In the genomic region with DNA sequence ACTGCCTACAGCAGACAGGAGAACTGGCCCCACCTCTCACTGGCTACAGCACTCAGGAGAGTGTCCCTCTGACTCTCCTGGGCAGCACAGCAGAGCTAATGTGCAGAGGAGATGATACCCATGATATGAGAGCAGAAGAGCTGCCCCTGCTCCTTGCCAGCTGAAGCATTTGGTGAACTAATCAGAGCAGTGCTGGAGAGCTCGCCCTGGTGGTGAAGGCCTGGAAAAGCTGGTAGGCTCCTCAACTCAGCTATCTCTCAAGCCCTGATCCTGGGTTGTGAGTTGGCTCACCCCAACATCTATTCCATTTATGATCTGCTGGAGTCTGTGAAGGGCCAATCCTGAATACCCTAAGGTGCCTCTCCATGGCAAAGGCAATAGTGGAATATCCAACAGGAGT, we compare ENCODE assay signal across 30 mouse cellular contexts.
DNase-seq lines count a peak whose midpoint lies in the region; ATAC-seq and TF ChIP-seq lines count a peak whose summit lies in the region.
"Had no signal": no experiment of that assay in that cellular context is flagged by ENCODE, and none has a peak within 500 bp of the region (broad histone marks: within the 10 kb centered on the region; RNA-seq: fewer than 3 reads in every experiment).

No protein-coding gene starts in this region.

- H3K4me2 ChIP-seq in liver, postnatal 0 days (ENCODE audit: low read depth, low read length): no peak overlapping the region
- H3K4me2 ChIP-seq: embryonic facial prominence, embryonic 12.5 days; embryonic facial prominence, embryonic 15.5 days; forebrain, embryonic 13.5 days; heart, embryonic 13.5 days; hindbrain, embryonic 14.5 days had no signal

- H3K27me3 ChIP-seq in liver, postnatal 0 days (ENCODE audit: insufficient read depth, low read length): no peaks in the 10 kb centered on the region
- H3K27me3 ChIP-seq in forebrain, embryonic 10.5 days (ENCODE audit: poor library complexity, severe bottlenecking): no peaks in the 10 kb centered on the region
- H3K27me3 ChIP-seq: CH12.LX; embryonic facial prominence, embryonic 12.5 days; embryonic facial prominence, embryonic 15.5 days; forebrain, embryonic 13.5 days; heart, embryonic 13.5 days had no signal

- H3K9me3 ChIP-seq in liver, postnatal 0 days (ENCODE audit: low read length): no peaks in the 10 kb centered on the region
- H3K9me3 ChIP-seq in forebrain, embryonic 10.5 days: no peaks in the 10 kb centered on the region
- H3K9me3 ChIP-seq: embryonic facial prominence, embryonic 12.5 days; embryonic facial prominence, embryonic 15.5 days; forebrain, embryonic 13.5 days; G1E; heart, embryonic 10.5 days; heart, embryonic 13.5 days had no signal

- no peaks in the 10 kb centered on the region for H3K4me1 ChIP-seq in liver, postnatal 0 days (ENCODE audit: insufficient read depth)
- no peaks in the 10 kb centered on the region for H3K4me1 ChIP-seq in forebrain, embryonic 10.5 days
- H3K4me1 ChIP-seq: embryonic facial prominence, embryonic 12.5 days; embryonic facial prominence, embryonic 15.5 days; forebrain, embryonic 13.5 days; heart, embryonic 10.5 days; heart, embryonic 13.5 days had no signal

- no peaks in the 10 kb centered on the region for H3K36me3 ChIP-seq in liver, postnatal 0 days (replicated peaks; ENCODE audit: insufficient read depth, low read length)
- no peaks in the 10 kb centered on the region for H3K36me3 ChIP-seq in forebrain, embryonic 10.5 days (replicated peaks)
- H3K36me3 ChIP-seq: embryonic facial prominence, embryonic 12.5 days; embryonic facial prominence, embryonic 15.5 days; G1E; heart, embryonic 10.5 days; heart, embryonic 13.5 days had no signal

- no peak for ATAC-seq in liver, postnatal 0 days
- ATAC-seq: activated CD4-positive, CD25-positive, alpha-beta regulatory T cell, adult 4 months; forebrain, embryonic 13.5 days; forebrain, embryonic 16.5 days; hindbrain, postnatal 0 days; inflammation-experienced regulatory T-cells, adult 6 months; intestine, embryonic 16.5 days had no signal

- H3K27ac ChIP-seq in liver, postnatal 0 days (ENCODE audit: low read depth): no peak overlapping the region
- H3K27ac ChIP-seq in forebrain, embryonic 10.5 days: no peak overlapping the region
- H3K27ac ChIP-seq: embryonic facial prominence, embryonic 12.5 days; embryonic facial prominence, embryonic 15.5 days; forebrain, embryonic 13.5 days; heart, adult 2 months; heart, embryonic 10.5 days; heart, embryonic 13.5 days; hindbrain, embryonic 14.5 days; hindbrain, postnatal 0 days had no signal

- peak; percentile 0 for DNase-seq in 416B (ENCODE audit: low read depth)
- peak; percentile 16 for DNase-seq in A20 (ENCODE audit: low read depth, low spot score)
- DNase-seq in ES-CJ7 (ENCODE audit: low read depth, low spot score): peak; percentile 14
- DNase-seq in liver, postnatal 0 days: no peak
- no peak for DNase-seq in left cerebral cortex, postnatal 25 days (ENCODE audit: low spot score in 2 of 2)
- no peak for DNase-seq in forebrain, embryonic 10.5 days (ENCODE audit: extremely low spot score, low spot score)
- DNase-seq: adrenal gland, adult 8-10 months; adrenal gland, postnatal 25 days; B cell, adult 2 months; cerebellum, adult 11-12 months; cerebellum, adult 8-10 months; cerebellum, postnatal 25 days; gastrocnemius, postnatal 10 days; gastrocnemius, postnatal 36 days; heart, adult 2 months; heart, postnatal 14 days; heart, postnatal 4 days had no signal

- no peak overlapping the region for H3K9ac ChIP-seq in liver, postnatal 0 days (replicated peaks)
- H3K9ac ChIP-seq: embryonic facial prominence, embryonic 12.5 days; embryonic facial prominence, embryonic 15.5 days; forebrain, embryonic 13.5 days; heart, embryonic 13.5 days; hindbrain, embryonic 14.5 days had no signal

- intact Hi-C loops in left cerebral cortex, postnatal 25 days (cut with DNase I): no loop called here

- 33% methylated on average over 1 of the region's 1 CpGs for WGBS in liver, postnatal 0 days (ENCODE audit: insufficient replicate concordance)
- WGBS in forebrain, embryonic 10.5 days: 25% methylated on average over 1 of the region's 1 CpGs

- TF ChIP-seq CTCF in liver, postnatal 0 days (IDR thresholded peaks at IDR 0.05; ENCODE audit: low read depth): no peak

- H3K4me3 ChIP-seq in liver, postnatal 0 days (ENCODE audit: low read depth, low read length): no peak overlapping the region
- no peak overlapping the region for H3K4me3 ChIP-seq in forebrain, embryonic 10.5 days
- H3K4me3 ChIP-seq: embryonic facial prominence, embryonic 12.5 days; embryonic facial prominence, embryonic 15.5 days; forebrain, embryonic 13.5 days; heart, adult 2 months; heart, embryonic 10.5 days; heart, embryonic 13.5 days had no signal

- TF ChIP-seq EP300 in liver, postnatal 0 days (IDR thresholded peaks at IDR 0.05; ENCODE audit: low read depth): no peak

Comparison
In these comparisons a context has a peak if more than half of its experiments do, and no peak if none do; other contexts are left out.
1. DNase-seq: peak in 416B (single experiment), A20 (single experiment) and ES-CJ7 (single experiment); none in liver, postnatal 0 days (single experiment), left cerebral cortex, postnatal 25 days (0 of 2) and forebrain, embryonic 10.5 days (single experiment).